Mouse (Mus musculus) left cerebral cortex, postnatal 10 days (tissue): Measurements from ENCODE around the gene Gm8947. TPM values are rescaled to one million over a fixed set of nuclear protein-coding genes. Genes with fewer than 3 reads are reported as not detected.

ENCODE experiments used
- DNase-seq, 2 experiments: peaks; one replicate each; pipeline ENCODE4 v3.0.0; 2021 to 2022; ENCODE audit warnings: low spot score in 2 of 2, mixed read lengths in 1 of 2; ENCODE audit errors: extremely low spot score in 1 of 2
- intact Hi-C: fragments of 180-260 bp; cut with DNase I; formaldehyde crosslinking; loops from one replicate; pipeline ENCODE4 v1.15.1; 2025
- total RNA-seq, 2 experiments: library from RNA; stranded (reverse); gene quantifications; 2 replicates each; pipeline ENCODE4 v1.2.3; 2021

The Gm8947 gene
- total RNA-seq, 2 experiments from 2014 or later, result not detected

DNA sequence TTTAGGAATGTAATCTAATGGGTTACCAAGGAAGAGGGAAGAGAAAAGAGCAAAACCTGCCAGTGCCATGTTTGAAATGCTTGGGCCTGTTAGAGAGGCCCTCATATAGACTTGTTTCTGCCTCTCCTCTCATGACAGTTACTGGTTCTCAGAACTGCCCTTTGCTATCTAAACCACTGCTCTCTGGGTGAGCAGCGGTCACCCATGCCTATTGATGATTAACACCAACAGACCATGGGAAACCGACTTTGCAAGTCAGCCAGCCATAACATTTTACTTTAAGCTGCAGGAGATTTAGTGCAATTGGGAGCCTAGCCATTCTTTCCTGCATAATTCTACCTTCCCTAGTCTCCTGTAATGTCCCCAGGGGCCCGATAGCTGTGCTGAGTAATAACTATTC lies 24.2 kb downstream of the Gm8947 start:
- no peak for DNase-seq
- intact Hi-C loops, result no loop called here

DNA sequence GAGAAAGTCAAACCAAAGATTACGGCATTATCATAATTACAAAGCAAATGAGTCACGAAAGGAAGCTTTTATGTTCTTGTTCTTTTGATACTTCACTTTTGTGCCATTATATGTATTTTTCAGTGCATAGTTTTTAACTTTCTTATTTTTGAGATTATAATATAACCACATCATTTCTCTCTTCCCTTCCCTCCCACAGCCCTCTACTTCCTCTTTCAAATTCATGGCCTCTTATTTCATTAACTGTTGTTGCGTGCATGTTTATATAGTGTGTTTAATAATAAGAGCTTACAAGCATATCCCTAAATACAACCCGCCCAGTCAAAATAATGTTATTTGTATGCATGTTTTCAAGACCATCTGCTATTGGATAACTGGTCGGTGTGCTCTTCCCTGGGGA lies 26.9 kb downstream of the Gm8947 start:
- DNase-seq, result no peak
- intact Hi-C loops, result no loop called here

DNA sequence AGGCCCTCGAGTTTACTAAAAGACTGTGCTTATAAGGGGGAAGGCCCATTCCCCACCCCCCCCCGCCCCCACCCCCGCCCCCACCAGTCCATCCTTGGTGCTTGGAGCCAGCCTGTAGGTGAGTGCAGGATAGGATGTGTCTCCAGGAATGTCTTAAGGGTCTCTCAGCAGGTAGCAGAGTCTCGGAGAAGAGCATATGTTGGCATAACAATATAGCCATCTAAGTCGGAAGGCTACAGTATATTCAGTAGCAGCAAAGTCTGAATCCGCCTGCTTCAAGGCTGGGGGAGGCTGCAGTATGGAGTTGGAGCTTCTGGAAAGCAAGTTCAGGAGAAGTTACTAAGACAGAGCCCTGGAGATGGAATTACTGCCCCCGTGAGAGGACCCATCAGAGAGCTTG lies 27.9 kb downstream of the Gm8947 start:
- no peak for DNase-seq
- intact Hi-C loops, result no loop called here

DNA sequence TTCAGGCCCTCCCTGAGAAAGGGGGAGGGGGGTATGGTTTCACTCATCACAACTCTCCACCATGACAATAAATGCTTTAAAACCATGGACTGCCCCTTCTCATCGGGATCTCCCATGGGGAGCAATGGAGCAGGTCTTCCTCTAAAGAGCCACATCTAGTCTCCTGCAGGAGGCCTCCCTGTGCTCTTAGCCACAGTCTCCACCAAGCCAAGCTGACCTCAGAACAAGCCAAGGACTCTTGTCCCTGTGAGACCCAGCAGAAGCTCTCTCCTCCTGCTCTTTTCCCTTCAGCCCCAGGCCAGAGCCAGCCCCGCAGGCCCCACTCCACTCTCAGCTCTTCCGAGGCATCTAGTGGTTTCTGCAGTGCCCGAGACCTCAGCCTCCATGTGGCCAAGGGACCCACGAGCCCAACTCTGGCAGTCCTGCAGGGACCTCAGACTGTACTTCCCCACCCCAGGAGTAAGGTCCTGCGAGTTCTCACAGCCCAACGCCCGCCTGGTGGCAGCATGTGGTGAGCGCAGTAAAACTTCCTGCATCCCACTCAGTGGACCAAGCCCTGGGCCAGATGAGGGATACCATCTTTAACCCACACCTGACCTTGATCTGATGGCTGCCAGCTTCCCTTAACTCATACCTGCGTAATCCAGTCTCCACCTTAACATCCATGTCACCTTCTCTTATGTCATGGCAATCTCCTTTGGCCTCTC lies 30.5 kb downstream of the Gm8947 start:
- DNase-seq, result no peak
- intact Hi-C loops, result no loop called here

DNA sequence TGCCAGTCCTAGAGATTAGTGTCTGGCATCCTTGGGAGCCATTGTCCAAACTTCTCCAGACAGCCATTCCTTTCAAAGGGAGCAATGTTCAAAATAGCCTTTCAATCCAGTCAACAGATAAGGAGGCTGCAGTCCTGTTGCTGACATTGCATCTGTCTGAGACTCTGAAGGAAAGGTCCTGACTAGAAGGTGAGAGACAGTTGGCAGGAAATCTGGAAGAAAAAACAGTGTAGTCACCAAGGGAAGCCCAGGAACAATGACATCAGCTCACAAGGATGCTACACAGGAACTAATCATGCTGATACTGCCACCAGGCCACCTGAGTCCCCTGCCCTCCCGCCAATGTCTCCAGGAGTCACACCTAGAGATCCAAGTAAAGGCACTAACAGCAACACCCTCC lies 31.2 kb downstream of the Gm8947 start:
- no peak for DNase-seq
- intact Hi-C loops, result no loop called here

DNA sequence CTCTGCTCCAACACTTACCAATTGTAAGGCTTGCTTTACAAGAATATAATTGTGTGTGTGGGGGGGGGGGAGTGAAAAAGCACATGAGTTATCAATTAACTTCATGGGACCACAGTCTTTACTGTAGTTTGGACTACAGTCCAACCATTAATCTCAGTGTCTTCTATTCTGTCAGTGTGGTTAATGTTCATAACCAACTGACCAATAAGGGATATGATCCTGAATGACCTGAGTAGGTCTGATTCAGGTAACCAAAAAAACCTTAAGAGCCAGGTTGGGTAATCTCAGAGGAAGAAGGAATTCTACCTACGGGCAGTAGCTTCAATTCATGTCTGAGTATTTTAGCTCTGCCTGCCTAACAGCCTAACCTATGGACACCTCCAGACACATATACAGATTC lies 32.4 kb downstream of the Gm8947 start:
- intact Hi-C loops, result no loop called here

DNA sequence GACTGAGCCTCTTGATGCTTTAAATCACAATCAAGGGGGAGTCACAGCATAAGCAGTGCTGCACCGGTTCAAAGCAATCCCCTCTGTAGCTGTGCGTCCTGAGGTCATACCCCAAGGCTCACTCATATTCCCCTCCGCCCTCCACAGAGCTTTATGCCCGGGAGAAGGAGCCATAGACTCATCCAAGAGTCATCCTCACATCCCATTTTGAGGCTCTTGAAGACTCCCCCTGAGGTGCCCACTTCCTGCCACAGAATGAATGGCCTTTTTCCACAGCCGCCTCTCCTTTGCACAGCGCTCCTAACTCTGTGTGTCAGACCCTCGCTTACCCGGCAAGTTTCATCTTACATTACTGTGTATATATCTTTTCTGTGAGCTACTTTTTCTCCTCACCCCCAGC lies 35.3 kb downstream of the Gm8947 start:
- no peak for DNase-seq
- intact Hi-C loops, result no loop called here

More for the DNA sequence above, 32.4 kb downstream of the Gm8947 start:
- no peak for DNase-seq

DNA sequence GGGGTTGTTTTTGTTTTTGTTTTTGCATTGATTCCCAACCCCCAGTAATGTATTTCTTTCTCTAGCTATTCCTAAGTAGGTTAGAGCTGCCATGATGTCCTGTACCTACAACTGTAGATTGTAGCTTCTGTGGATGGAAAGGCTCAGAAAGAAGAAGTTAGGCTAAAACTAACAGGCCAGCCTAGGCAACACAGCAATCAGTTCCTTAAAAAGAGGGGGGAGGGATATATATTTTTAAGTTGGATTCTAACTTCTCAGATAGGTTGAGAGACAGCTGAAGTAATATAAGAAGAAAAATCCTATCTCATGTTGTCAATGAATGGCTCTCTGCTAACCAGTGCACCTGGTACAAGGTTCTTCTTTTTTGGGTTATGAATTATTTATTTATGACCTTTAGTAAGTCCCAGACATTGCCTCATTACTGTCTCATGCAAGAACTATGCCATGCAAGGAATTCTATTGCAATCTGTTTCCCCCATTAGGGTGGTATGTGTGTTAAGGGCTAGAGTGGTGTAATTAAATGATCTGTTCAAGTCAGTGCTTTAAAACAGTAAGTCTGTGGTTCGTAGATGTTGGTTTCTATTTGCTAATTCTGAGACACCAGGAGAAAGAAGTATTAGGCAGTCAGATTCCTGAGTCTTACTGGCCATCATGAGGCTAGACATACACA lies 36.3 kb downstream of the Gm8947 start:
- intact Hi-C loops, result no loop called here

DNA sequence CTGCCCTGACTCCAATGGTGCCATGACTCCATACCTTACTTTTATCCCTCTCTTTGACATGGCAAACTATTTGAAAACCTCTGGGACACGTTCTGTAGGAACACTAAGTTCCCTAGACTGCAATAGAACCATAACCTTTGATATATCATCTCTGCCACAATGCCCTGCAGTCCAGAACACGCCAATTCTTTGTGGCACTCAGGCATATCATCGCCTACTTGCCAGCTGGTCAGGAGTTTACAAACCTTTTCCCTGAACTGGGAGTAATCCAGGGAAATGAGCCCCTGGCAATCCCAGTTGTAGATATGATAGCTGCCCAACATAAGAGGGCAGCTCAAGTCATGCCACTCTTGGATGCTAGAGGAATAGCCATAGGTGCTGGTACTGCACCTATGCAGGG lies 40.2 kb downstream of the Gm8947 start:
- no peak for DNase-seq
- intact Hi-C loops, result no loop called here

More for the DNA sequence above, 36.3 kb downstream of the Gm8947 start:
- no peak for DNase-seq

DNA sequence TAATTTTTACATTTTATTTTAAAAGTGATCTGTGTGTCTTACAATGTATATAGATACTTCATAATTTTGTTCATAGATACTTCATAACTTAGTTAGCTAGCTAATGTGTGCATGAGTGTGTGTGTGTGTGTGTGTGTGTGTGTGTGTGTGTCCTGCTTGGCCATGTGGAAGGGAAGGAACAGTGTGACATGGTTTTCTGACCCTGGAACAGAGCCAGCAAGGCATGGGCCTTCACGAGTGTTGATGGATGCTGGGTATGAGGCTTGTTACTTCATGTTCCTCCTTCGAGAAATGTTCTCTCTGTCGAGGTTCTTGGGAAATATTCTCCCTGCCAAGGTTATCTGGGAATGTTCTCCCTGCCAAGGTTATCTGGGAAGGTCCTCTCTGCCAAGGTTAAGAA lies 41.6 kb downstream of the Gm8947 start:
- no peak for DNase-seq
- intact Hi-C loops, result no loop called here

DNA sequence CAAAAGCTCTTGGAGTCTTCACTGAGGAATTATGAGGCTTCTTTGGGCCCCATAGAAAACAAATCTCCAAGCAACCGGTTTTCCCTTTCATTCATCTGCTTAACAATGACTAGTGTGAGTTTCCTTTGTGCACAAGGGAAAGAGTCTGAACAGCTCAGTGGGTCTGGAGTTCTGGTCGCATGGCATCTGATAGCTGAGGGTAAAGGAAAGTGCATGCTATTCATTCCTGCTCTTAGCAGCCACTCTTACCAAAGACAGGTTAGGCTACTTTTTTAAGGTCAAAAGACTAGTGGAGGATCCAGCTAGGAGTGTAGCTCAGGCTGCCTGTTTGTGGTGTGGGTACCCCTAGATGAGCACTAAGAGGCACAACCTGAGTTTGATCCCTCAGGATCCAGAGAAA lies 43.4 kb downstream of the Gm8947 start:
- DNase-seq, result no peak
- intact Hi-C loops, result no loop called here

DNA sequence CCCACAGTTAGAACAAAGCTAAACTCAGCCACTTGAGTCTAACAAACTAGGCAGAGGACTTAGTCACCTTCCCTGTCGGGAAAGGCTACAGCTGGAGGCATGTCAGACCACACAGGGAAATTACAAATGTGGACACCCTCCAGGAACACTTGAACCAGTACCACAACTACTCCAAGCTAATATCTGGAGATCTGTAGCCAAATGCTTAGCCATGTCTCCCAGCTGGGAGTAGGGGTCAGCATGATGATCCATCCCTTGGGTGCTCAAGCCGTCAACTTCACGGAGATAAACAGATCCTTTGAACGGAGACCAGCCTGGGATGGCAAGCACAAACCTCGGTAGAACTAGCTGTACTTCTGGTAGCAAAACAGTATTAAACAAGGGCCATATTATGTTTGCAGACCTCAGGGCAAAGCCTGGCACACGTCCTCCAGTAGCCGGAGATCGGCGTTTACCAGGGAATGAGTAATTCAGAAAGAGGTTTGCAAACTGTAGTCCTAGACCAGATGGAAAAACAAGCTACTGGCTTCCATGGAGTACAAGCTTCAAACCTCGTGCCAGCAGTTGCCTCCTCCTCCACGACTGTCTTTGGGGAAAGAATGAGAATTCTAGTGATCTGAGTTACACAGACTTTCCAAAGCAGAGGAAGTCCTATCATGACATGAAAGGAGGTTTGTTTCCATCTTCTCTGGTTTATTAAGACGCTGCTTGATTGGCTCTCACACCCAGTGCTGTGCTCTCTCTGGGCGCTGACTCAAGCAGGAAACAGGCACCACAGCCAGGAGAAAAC lies 44.2 kb downstream of the Gm8947 start:
- intact Hi-C loops, result no loop called here
- DNase-seq, result peak in 1 of 2 experiments; percentile 11

DNA sequence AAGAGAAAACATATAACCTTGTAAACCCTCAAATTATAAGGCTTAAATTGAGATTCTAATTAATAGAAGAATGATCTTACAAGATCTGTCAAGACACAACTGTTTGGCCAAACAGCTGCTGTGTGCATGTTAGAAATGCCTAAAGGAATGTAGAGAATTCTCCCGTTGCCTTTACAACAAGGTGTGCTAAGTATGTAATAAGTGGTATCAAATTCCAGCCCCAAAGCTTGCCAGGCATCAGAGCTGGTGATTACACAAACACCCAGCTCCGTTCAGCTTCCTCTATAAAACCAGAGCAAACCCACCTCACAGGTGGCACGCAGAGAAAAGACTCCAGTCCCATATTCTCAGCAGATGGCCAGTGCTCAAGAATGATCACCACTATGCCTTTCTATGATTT lies 45.6 kb downstream of the Gm8947 start:
- intact Hi-C loops, result no loop called here

DNA sequence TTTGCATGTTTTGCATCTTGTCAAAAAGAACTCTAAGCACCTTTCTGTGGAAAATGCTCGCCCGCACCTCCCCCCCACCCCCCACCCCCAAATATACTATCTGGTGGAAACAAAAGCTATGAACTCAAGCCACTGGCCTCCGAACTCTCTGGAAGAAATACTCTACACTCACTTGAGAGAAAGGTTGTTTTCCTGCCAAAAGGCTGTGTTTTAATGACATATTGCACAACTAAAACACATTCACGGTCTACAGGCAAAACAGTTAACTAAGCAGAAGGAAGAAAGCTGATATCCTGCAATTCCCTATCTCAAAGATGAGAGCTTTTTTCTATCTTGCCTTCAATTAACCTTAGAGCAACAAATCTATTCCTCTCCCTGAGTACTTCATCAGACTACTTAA lies 51.2 kb downstream of the Gm8947 start:
- intact Hi-C loops, result no loop called here
- no peak for DNase-seq

More for the DNA sequence above, 45.6 kb downstream of the Gm8947 start:
- DNase-seq, result no peak

Other genes with a start within 250 kb of the Gm8947 start
- 1 to 10 TPM; 6.2 to 7.2 TPM for gene Hmcn1, start 198.9 kb upstream of the Gm8947 start, total RNA-seq
- not detected for gene Gm47985, start 9.8 kb upstream of the Gm8947 start, total RNA-seq
- not detected for gene Gm47995, start 6.1 kb downstream of the Gm8947 start, total RNA-seq
- gene 3110040M04Rik, start 11.7 kb downstream of the Gm8947 start, total RNA-seq, result not detected
- not detected for gene Gm47996, start 17.8 kb downstream of the Gm8947 start, total RNA-seq
- gene Ivns1abp, start 152.1 kb downstream of the Gm8947 start, total RNA-seq, result 100 to 1,000 TPM; 152 to 153 TPM
- gene Swt1, start 236.1 kb downstream of the Gm8947 start, total RNA-seq, result 1 to 10 TPM; 7.6 to 9.6 TPM
- 10 to 100 TPM; 22.4 to 24.8 TPM for gene Trmt1l, start 236.2 kb downstream of the Gm8947 start, total RNA-seq